Mouse (Mus musculus) liver, adult 2 months (tissue): ENCODE measurements at regions not wholly inside any gene's neighbourhood (a gene's known extent, or its start where the extent isn't known, plus 50 kb on each side); places are given as distances from the start of the nearest gene placed in this dataset.

Source experiments
- CTCF ChIP-seq: fragments of 200-500 bp; IDR thresholded peaks from 2 replicates; pipeline ENCODE4 v1.5.1; 2011; ENCODE audit warnings: low read depth, low read length, control low read depth
- POLR2A ChIP-seq: fragments of 200-500 bp; IDR thresholded peaks from 2 replicates; pipeline ENCODE4 v1.6.1; 2011; ENCODE audit warnings: low read length, control low read depth; ENCODE audit not compliant: insufficient read depth; ENCODE audit errors: extremely low read depth

DNA sequence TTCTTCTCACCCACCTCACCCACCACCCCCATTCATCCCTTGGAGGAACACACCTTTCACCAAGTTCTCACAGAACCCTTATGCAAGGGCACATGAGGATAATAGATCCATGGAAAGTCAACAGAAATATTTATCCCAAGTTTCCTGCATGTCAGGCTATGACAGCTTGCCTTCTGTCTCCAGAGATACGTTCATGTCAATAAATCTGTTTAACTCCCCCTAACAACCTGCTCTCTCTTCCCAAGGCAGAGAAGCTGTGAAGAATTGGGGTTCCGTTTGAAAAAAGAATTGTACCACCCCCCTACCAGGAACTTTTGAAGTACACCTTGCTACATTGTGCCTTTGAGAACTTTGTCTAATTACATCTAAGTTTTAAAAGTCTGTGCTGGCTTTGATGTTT is 331.6 kb downstream of the Lpin1 start:
- no peak for TF ChIP-seq POLR2A
- no peak for TF ChIP-seq CTCF
